Mouse (Mus musculus) lung, adult 2 months (tissue): ENCODE measurements around the gene Zscan18.

Experiments
- CTCF ChIP-seq: fragments of 200-500 bp; IDR thresholded peaks from 2 replicates; pipeline ENCODE4 v1.5.1; 2011; ENCODE audit warnings: mild to moderate bottlenecking, low read length, control low read depth; ENCODE audit not compliant: insufficient read depth
- POLR2A ChIP-seq: fragments of 200-500 bp; IDR thresholded peaks from 2 replicates; pipeline ENCODE4 v1.6.1; 2011; ENCODE audit warnings: low read depth, mild to moderate bottlenecking, control low read depth, low read length, borderline replicate concordance; ENCODE audit errors: extremely low read depth

- no peak for TF ChIP-seq CTCF
- peak; percentile 86; the same call in 1 of the 2 replicates for TF ChIP-seq POLR2A
Measured at GRCm38 (mm10) chr7:12834162-12835120, 31.0 kb upstream of the Zscan18 start, which contains the start of gene Zfp110.
